Mouse (Mus musculus) kidney, embryonic 15.5 days (tissue): ENCODE measurements around the gene H2al1d. TPM values are rescaled to one million over a fixed set of nuclear protein-coding genes. Genes with fewer than 3 reads are reported as not detected.
"Not testable (repeated sequence)": the region's sequence is repeated elsewhere in the genome, so short reads cannot be mapped to it uniquely, and the experiment has no call there.

Source experiments
- ATAC-seq: fragments of 200-750 bp; cut with Nextera tagmentation; replicated peaks from 2 replicates; pipeline ENCODE4 v1.8.0; 2017; ENCODE audit warnings: moderate TSS enrichment; ENCODE audit not compliant: low FRiP score
- H3K27ac ChIP-seq: fragments of 300-500 bp; sonication (generic); 2 replicates; pipeline ENCODE4 v1.5.1; 2015; ENCODE audit warnings: mild to moderate bottlenecking, inconsistent platforms
- H3K27me3 ChIP-seq: fragments of 300-500 bp; sonication (generic); 2 replicates; pipeline ENCODE4 v1.6.1; 2015; ENCODE audit warnings: inconsistent platforms
- H3K36me3 ChIP-seq: fragments of 300-500 bp; sonication (generic); 2 replicates; pipeline ENCODE4 v1.6.1; 2015; ENCODE audit warnings: inconsistent platforms
- H3K4me1 ChIP-seq: fragments of 300-500 bp; sonication (generic); 2 replicates; pipeline ENCODE4 v1.6.1; 2015; ENCODE audit warnings: inconsistent platforms
- H3K4me2 ChIP-seq: fragments of 300-500 bp; sonication (generic); 2 replicates; pipeline ENCODE4 v1.6.1; 2015; ENCODE audit warnings: moderate library complexity, mild to moderate bottlenecking, inconsistent platforms
- H3K4me3 ChIP-seq: fragments of 300-500 bp; sonication (generic); replicated peaks from 2 replicates; pipeline ENCODE4 v1.5.1; 2015; ENCODE audit warnings: mild to moderate bottlenecking, inconsistent platforms
- H3K9ac ChIP-seq: fragments of 300-500 bp; sonication (generic); 2 replicates; pipeline ENCODE4 v1.6.1; 2015; ENCODE audit warnings: mild to moderate bottlenecking, inconsistent platforms
- H3K9me3 ChIP-seq: fragments of 300-500 bp; sonication (generic); replicated peaks from 2 replicates; pipeline ENCODE4 v1.6.1; 2016; ENCODE audit warnings: inconsistent platforms
- WGBS: fragments of 180-500 bp; shearing (Covaris S2); methylation state at CpG from one replicate; pipeline ENCODE4 v1.1.7; 2015; ENCODE audit warnings: mixed read lengths; 5-methylcytosine and 5-hydroxymethylcytosine counted together
- polyA plus RNA-seq: library from polyadenylated mRNA; unstranded; fragments of >200 nt; fragmentation: Nextera tagmentation; extraction: Ambion mirVana; gene quantifications from 2 replicates; pipeline ENCODE4 v1.2.1, GENCODE M21; 2015

H2al1d gene
- polyA plus RNA-seq, 1 experiment from 2014 or later = not detected

- not testable (repeated sequence) for H3K4me2 ChIP-seq, H3K4me1 ChIP-seq, H3K36me3 ChIP-seq, H3K9me3 ChIP-seq, H3K27me3 ChIP-seq, H3K27ac ChIP-seq, H3K4me3 ChIP-seq, ATAC-seq, H3K9ac ChIP-seq
- WGBS = no CpG with 5 or more reads among the region's 6 CpGs
Measured at GRCm38 (mm10) chrX:11314858-11315257, 6.2 kb downstream of the H2al1d start, which contains the start of gene H2al1f. Gene H2al1f (plus strand): TSS chrX:11315158.

DNA sequence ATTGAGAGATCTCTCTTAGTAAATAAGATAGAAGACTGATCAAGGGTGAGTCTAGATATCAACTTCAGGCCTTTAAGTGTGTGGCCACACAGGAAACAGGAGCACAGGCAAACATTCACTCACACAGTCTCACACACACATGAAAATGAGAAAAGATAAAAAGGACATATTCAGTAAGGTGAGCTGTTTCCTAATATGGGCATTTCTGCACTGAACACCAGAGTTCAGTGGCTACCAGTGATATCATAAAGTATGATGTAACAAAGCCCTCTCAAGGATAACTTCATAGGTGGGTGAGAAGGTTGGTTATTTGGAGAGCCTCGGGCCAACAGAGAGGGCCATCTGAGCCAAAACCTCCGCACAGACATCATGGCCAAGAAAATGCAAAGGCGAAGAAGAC, 9.3 kb downstream of the H2al1d start, which contains the start of gene H2al1g:
Gene H2al1g, plus strand, starts transcription at position 301 of the 400 bp plus-strand sequence.
- H3K9ac ChIP-seq, H3K4me2 ChIP-seq, H3K4me1 ChIP-seq, H3K4me3 ChIP-seq, H3K36me3 ChIP-seq, H3K9me3 ChIP-seq, H3K27me3 ChIP-seq, H3K27ac ChIP-seq, ATAC-seq: not testable (repeated sequence)
- no CpG with 5 or more reads among the region's 3 CpGs for WGBS

DNA sequence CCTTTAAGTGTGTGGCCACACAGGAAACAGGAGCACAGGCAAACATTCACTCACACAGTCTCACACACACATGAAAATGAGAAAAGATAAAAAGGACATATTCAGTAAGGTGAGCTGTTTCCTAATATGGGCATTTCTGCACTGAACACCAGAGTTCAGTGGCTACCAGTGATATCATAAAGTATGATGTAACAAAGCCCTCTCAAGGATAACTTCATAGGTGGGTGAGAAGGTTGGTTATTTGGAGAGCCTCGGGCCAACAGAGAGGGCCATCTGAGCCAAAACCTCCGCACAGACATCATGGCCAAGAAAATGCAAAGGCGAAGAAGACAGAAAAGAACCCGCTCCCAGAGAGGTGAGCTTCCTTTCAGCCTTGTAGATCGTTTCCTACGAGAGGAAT, 12.6 kb downstream of the H2al1d start, which contains the start of gene H2al1h:
Gene H2al1h, plus strand, starts transcription at position 301 of the 400 bp plus-strand sequence.
- H3K9ac ChIP-seq, H3K27me3 ChIP-seq, H3K27ac ChIP-seq, ATAC-seq, H3K9me3 ChIP-seq, H3K36me3 ChIP-seq, H3K4me3 ChIP-seq, H3K4me2 ChIP-seq, H3K4me1 ChIP-seq: not testable (repeated sequence)
- no CpG with 5 or more reads among the region's 6 CpGs for WGBS

GRCm38 (mm10) chrX:11324359-11324758, 15.7 kb downstream of the H2al1d start, which contains the start of gene H2al1i:
Gene H2al1i (plus strand): TSS chrX:11324659.
- not testable (repeated sequence) for H3K4me2 ChIP-seq, H3K4me3 ChIP-seq, H3K27ac ChIP-seq, H3K4me1 ChIP-seq, ATAC-seq, H3K27me3 ChIP-seq, H3K9me3 ChIP-seq, H3K9ac ChIP-seq, H3K36me3 ChIP-seq
- 60% methylated on average over 1 of the region's 5 CpGs for WGBS

GRCm38 (mm10) chrX:11327522-11327921, 18.9 kb downstream of the H2al1d start, which contains the start of gene H2al1j:
Gene H2al1j (plus strand): TSS chrX:11327822.
- H3K4me2 ChIP-seq, ATAC-seq, H3K4me1 ChIP-seq, H3K27ac ChIP-seq, H3K9ac ChIP-seq, H3K27me3 ChIP-seq, H3K9me3 ChIP-seq, H3K36me3 ChIP-seq, H3K4me3 ChIP-seq: not testable (repeated sequence)
- WGBS = 98% methylated on average over 2 of the region's 2 CpGs

DNA sequence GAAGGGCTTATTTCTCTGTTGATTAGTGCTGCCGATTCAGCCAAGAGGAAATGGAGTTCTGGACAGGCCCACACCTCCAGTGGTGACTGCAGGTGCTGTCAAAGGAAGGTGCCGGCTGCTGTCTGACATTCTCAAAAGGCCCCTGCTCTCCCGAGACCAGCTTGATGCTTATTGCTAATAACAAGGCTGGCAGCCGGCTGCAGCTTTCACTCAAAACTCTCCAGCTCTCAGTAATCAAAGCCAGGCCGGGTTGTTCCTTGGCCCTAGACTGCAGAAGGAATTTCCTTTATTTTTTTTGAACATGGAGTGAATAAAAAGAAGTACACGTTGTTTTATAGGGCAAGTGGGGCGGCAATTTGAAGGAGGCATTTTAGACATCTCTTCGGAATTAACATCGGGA, 37.1 kb downstream of the H2al1d start:
- Histone ChIP-seq H3K9me3 (no peaks in the 10 kb centered on the region), H3K4me2 (no peak overlapping the region), H3K4me1 (no peaks in the 10 kb centered on the region), H3K4me3 (no peak overlapping the region), H3K27me3 (peaks cover 22% of the 10 kb centered on the region), H3K9ac (no peak overlapping the region), H3K36me3 (no peaks in the 10 kb centered on the region), H3K27ac (no peak overlapping the region)
- WGBS = 73% methylated on average over 9 of the region's 9 CpGs
- no peak for ATAC-seq

DNA sequence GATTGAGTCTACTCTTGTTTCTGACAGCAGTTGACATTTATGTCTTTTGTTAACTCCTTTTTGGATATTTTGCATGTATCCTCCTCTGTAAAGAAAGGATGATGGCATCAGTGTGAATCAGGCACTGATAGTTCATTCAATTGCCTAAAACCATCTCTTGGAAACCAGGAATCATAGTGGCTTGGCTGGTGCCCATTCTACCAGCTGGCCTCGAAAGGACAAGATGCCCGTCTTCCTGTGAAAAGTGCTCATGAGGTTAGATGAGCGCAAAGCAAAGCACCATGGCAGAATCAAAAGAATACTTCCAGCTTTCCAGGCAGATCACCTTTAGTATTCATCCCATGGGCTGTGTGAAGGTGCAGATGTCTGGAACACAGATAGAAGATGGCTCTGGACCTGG, 38.1 kb downstream of the H2al1d start:
- Histone ChIP-seq H3K27me3 (peaks cover 25% of the 10 kb centered on the region), H3K9me3 (no peaks in the 10 kb centered on the region), H3K4me3 (no peak overlapping the region), H3K4me2 (no peak overlapping the region), H3K4me1 (no peaks in the 10 kb centered on the region), H3K9ac (no peak overlapping the region), H3K27ac (no peak overlapping the region), H3K36me3 (no peaks in the 10 kb centered on the region)
- ATAC-seq = no peak
- 88% methylated on average over 3 of the region's 3 CpGs for WGBS

Other genes starting within 250 kb of the H2al1d start
- gene H2al1a, start 9.6 kb upstream of the H2al1d start, polyA plus RNA-seq = not detected in 2 replicates
- gene H2al1b, start 6.4 kb upstream of the H2al1d start, polyA plus RNA-seq = not detected in 2 replicates
- not detected in 2 replicates for gene H2al1c, start 3.2 kb upstream of the H2al1d start, polyA plus RNA-seq
- not detected in 2 replicates for gene H2al1e, start 3.1 kb downstream of the H2al1d start, polyA plus RNA-seq
- not detected in 2 replicates for gene H2al1f, start 6.3 kb downstream of the H2al1d start, polyA plus RNA-seq
- not detected in 2 replicates for gene H2al1g, start 9.4 kb downstream of the H2al1d start, polyA plus RNA-seq
- not detected in 2 replicates for gene H2al1h, start 12.7 kb downstream of the H2al1d start, polyA plus RNA-seq
- gene H2al1i, start 15.8 kb downstream of the H2al1d start, polyA plus RNA-seq = not detected in 2 replicates
- not detected in 2 replicates for gene H2al1j, start 19.0 kb downstream of the H2al1d start, polyA plus RNA-seq